Mouse (Mus musculus) testis, adult 2 months (tissue): ENCODE data around the gene Zfp36. TPM values are rescaled to one million over a fixed set of nuclear protein-coding genes. Genes with fewer than 3 reads are reported as not detected.

ENCODE experiments used
- H3K27ac ChIP-seq: fragments of 200-500 bp; 2 replicates; pipeline ENCODE4 v1.5.1; 2012; ENCODE audit warnings: low read depth, low read length; ENCODE audit not compliant: control insufficient read depth, insufficient read depth
- H3K27me3 ChIP-seq: fragments of 200-500 bp; 2 replicates; pipeline ENCODE4 v1.6.1; 2012; ENCODE audit warnings: mild to moderate bottlenecking, low read length, moderate library complexity; ENCODE audit not compliant: control insufficient read depth, insufficient read depth
- H3K36me3 ChIP-seq: fragments of 200-500 bp; 2 replicates; pipeline ENCODE4 v1.6.1; 2012; ENCODE audit warnings: mild to moderate bottlenecking, low read length; ENCODE audit not compliant: control insufficient read depth, insufficient read depth
- H3K4me1 ChIP-seq: fragments of 200-500 bp; 2 replicates; pipeline ENCODE4 v1.6.1; 2012; ENCODE audit warnings: low read length; ENCODE audit not compliant: control insufficient read depth, insufficient read depth
- H3K4me3 ChIP-seq: fragments of 200-500 bp; 2 replicates; pipeline ENCODE4 v1.5.1; 2012; ENCODE audit warnings: low read depth, mild to moderate bottlenecking, low read length, moderate library complexity, mixed read lengths; ENCODE audit not compliant: control insufficient read depth
- CTCF ChIP-seq: fragments of 200-500 bp; IDR thresholded peaks from 2 replicates; pipeline ENCODE4 v1.5.1; 2012; ENCODE audit warnings: low read depth, mild to moderate bottlenecking, inconsistent platforms, low read length, moderate library complexity; ENCODE audit not compliant: control insufficient read depth, insufficient read depth, insufficient replicate concordance
- POLR2A ChIP-seq: fragments of 200-500 bp; IDR thresholded peaks from 2 replicates; pipeline ENCODE4 v1.6.1; 2012; ENCODE audit warnings: low read depth, mild to moderate bottlenecking, inconsistent platforms, low read length, moderate library complexity; ENCODE audit not compliant: control insufficient read depth
- polyA plus RNA-seq: library from polyadenylated mRNA; depleted of rRNA; stranded (reverse); fragments of >200 nt; gene quantifications from 2 replicates; pipeline ENCODE4 v1.2.3, GENCODE M21; 2012

The Zfp36 gene
- polyA plus RNA-seq, 1 experiment: 3.8 TPM

DNA sequence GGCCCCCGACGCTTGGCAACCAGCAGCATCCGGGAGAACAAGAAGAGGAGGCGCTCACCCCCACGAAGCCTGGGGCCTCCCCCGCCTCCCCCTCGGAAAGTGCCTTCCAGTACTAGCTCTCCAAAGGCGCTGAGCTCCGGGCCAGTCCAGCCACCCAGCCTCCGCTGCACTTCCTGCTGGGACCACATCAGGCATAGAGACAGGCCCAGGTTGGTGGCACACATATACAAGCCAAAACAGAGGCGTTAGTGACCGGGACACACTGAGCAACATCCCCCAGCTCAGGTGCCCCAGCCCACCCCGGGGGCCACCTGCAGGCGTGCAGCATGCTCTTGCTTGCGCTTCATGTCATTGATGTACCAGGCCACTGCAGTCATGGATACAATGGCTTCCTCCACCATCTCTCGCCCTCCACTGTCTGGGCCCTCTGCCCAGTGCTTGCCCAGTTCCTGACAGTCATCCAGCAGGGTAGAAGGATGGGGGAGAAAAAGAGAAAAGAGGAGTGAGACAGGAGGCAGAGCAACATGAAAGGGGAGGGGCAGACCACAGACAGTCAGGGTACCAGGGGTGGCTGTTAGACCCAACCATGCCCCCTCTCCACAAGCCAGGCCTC is 12.3 kb downstream of the Zfp36 start:
- no peaks in the 10 kb centered on the region for H3K27me3 ChIP-seq
- H3K36me3 ChIP-seq: no peaks in the 10 kb centered on the region; the same call in 1 of the 2 replicates
- H3K4me3 ChIP-seq: no peak overlapping the region
- no peak for TF ChIP-seq POLR2A
- H3K27ac ChIP-seq: no peak overlapping the region
- peaks cover 15% of the 10 kb centered on the region for H3K4me1 ChIP-seq

DNA sequence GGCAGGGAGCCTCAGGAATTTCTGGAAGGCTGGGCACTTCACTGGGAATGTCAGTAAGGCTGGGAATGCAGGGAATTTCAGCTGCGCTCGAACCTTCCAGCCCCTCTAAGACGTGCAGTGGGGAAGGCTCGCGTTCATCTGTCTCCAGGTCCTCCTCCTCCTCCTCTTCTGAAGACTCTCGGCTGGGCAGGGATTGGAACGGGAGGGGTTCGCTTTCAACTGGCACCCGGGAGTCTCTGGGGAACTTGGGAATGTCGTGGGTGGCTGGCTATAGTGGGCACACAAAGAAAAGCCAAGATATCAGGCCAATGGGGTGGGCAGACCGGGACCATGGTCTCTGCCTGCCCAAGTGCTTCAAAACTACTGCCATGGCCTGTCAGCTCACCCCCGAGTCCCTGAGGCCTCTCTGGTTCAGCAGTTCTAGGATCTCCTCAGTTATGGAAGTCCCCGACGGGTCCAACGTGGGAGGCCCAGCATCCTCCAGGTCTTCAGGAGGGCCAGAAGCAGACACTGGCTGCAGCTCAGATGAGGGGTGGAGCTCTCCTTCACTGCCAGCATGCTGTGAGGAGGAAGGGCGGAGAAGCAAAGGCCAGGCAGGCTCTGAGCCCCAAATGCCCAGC is 17.5 kb downstream of the Zfp36 start:
- TF ChIP-seq CTCF (no peak), POLR2A (no peak)
- Histone ChIP-seq H3K4me1 (no peaks in the 10 kb centered on the region), H3K36me3 (no peaks in the 10 kb centered on the region; the same call in 1 of the 2 replicates), H3K4me3 (no peak overlapping the region), H3K27ac (no peak overlapping the region), H3K27me3 (no peaks in the 10 kb centered on the region)

DNA sequence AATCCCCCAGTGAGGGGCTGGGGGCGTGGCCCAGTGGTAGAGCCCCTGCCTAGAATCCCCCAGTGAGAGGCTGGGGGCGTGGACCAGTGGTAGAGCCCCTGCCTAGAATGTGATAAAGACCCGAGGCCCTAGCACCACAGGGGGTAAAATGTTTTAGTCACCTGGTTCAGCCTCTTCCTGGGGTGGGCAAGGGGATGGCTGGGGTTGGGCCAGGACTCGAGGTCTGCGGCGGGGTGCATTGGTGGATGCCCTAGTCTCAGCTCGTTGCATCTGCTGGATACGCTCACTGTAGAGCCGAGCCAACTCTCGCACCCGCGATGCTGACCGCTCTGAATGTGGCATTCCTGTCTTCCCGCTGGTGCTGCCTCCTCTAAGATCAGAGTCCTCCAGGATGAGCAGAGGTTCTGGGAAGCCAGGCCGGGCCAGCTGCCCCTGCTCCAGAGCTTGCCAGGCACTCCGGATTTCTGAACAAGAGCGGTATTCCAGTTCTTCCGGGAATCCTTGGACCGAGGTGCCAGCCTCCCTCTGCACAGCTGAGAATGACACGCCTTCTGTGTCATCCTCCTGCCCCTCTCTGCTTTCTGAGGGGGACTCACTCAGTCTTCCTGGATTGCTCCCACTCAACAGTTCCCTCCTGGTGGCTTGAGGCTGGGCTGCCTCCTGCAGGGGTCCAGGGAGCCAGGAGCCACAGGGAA is 18.3 kb downstream of the Zfp36 start:
- TF ChIP-seq CTCF (no peak), POLR2A (no peak)
- H3K4me1 ChIP-seq: peaks cover 3% of the 10 kb centered on the region; the same call in 1 of the 2 replicates
- no peaks in the 10 kb centered on the region for H3K27me3 ChIP-seq
- H3K36me3 ChIP-seq: no peaks in the 10 kb centered on the region
- no peak overlapping the region for H3K4me3 ChIP-seq
- no peak overlapping the region for H3K27ac ChIP-seq

DNA sequence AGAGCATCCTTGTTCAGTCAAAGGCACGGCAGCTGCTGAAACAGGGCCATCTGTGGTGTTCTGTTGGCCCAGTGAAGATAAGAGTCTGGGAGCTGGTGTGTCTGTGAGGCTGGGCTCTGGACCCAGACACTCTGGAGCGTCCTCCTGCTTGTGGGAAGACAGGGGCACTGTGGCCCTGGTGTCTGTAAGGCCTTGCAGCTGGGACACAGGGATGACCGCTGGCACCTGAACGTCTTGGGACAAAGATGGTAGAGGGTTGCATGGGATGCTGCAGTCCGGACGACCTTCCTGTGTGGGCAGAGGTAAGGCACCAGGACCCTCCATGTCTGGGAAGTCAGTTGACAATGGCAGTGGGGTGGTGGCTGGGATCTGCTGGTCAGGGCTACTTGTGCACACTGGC is 19.8 kb downstream of the Zfp36 start:
- peaks cover 3% of the 10 kb centered on the region; the same call in 1 of the 2 replicates for H3K4me1 ChIP-seq
- no peak overlapping the region for H3K27ac ChIP-seq
- TF ChIP-seq CTCF (no peak), POLR2A (no peak)
- no peaks in the 10 kb centered on the region for H3K27me3 ChIP-seq
- H3K36me3 ChIP-seq: no peaks in the 10 kb centered on the region
- no peak overlapping the region for H3K4me3 ChIP-seq

DNA sequence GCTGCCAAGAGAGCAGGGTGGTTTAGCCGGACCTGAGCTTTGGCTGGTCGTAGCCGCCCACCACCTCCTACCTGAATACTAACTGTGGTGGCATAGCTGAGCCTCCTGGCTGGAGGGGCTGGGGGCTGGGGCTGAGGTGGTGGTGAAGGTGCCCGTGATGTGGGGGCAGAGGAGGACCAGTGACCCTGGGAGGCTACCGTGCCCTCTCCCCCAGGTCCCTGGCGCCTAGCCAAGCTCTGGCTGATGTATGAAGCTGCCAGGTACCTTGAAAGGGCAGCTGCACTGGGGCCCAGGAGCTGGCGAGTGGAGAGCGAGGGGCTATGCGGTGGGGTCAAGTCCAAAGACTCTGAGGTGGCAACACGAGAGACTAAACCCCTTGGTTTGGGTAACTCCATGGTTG is 20.2 kb downstream of the Zfp36 start:
- Histone ChIP-seq H3K4me3 (no peak overlapping the region), H3K4me1 (peaks cover 3% of the 10 kb centered on the region; the same call in 1 of the 2 replicates), H3K27me3 (no peaks in the 10 kb centered on the region), H3K36me3 (no peaks in the 10 kb centered on the region), H3K27ac (no peak overlapping the region)
- TF ChIP-seq CTCF: no peak
- TF ChIP-seq POLR2A: no peak

DNA sequence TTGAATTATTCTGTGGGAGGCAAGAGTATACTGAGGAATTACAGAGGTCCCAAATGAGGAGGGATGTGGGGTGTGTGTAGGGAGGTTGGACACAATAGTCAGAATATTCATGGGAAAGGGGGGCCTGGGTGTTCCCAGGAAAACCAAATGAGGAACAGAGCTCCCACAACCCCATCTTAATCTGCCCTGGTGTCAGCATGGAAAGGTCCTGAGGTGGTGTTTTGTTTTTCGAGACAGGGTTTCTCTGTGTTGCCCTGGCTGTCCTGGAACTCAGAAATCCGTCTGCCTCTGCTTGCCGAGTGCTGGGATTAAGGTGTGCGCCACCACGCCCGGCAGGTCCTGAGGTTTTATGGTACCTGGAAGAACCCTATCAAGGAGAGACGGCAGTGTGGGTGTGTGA is 21.6 kb downstream of the Zfp36 start:
- no peak overlapping the region for H3K27ac ChIP-seq
- no peak for TF ChIP-seq POLR2A
- no peak for TF ChIP-seq CTCF
- no peak overlapping the region for H3K4me3 ChIP-seq
- H3K4me1 ChIP-seq: peaks cover 3% of the 10 kb centered on the region; the same call in 1 of the 2 replicates
- no peaks in the 10 kb centered on the region for H3K36me3 ChIP-seq
- H3K27me3 ChIP-seq: no peaks in the 10 kb centered on the region

DNA sequence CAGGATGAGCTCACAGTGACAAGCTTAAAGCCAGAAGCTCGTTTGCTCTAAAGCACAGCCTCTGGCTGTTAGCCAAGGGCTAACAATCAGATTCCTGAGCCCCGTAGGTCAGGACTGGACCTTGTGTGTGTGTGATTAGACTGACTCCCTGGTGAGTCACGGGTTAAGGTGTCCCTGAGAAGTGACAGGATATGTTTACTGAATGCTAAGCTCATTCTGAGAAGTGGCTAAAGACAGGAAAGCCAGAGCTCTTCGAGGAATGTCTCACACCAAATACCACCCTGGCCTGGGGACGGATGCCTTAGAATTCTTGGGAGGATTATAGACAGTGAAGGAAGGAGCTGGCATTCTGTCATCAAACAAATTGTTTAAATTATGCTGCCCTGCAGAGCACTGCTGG is 22.1 kb downstream of the Zfp36 start:
- H3K27me3 ChIP-seq: no peaks in the 10 kb centered on the region
- peak overlapping the region; percentile 45; the same call in 1 of the 2 replicates for H3K27ac ChIP-seq
- no peak for TF ChIP-seq CTCF
- TF ChIP-seq POLR2A: no peak
- peaks cover 3% of the 10 kb centered on the region; the same call in 1 of the 2 replicates for H3K4me1 ChIP-seq
- no peaks in the 10 kb centered on the region; the same call in 1 of the 2 replicates for H3K36me3 ChIP-seq
- H3K4me3 ChIP-seq: no peak overlapping the region
